Mouse (Mus musculus): Measurements from ENCODE around the gene Per1.

Per1 gene

DNA sequence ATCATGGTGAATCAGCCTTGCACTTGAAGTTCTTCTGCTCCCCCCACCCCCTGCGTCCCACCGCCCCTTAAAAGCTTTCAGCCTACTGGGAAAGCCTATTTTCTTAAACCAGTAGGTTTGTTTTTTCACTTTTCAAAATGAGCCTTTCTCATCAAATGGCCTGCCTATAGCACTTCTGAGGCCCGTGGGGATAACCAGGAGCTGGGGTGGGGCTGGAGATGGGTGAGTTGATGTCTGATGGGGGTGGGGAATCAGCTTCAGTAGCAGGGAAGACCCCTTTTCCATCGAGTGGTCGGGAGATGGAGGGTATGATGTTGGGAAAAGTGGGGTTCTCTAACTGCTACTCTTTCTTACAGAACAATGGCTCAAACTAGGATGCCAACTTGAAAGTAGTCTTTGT lies 21.8 kb downstream of the Per1 start:
- no peak for DNase-seq (ENCODE audit: low read depth)

DNA sequence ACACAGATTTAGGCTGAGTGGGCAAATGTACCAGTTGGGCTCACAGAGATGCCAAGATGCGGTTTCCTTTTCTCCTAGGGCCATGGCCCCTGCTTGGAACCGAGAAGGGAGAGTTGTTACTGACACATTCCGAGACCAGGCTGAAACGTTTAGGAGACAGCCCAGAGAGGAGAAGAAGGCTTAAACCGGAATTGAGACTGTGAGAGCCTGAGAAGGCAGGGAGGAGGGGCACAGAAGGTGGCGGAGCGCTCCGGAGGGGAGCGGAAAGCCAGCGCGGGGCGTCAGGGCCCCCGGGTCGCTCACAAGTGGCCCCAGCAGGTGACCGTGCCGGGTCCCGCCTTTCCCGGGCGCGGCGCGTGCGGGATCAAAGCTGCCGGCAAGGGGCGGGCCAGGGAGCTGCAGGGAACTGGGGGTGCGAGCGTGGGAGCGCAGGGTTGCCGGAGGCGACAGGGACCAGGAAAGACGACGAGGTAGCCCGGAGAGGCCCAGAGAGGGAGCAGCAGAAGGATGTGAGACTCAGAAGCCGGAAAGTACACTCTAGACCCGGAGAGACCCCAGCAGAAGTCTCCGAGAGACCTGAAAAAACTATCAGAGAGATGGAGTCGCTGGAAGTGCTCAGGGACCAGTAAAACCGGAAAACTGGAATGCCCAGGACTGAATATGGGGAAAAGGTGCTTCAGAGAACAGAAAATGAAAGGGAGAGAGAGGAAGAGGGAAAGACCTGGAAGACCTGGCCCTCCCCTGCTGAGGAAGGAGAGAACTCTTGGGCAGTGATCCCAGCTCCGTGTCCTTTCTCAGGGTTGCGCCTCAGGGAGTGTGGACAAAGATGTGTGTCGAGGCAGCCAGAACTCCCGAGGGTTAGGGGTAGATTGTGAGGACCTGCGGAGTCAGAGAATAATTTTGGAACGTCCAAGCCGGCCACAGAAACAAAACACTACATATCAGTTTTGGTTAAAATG lies 23.0 kb downstream of the Per1 start:
- no peak for DNase-seq (ENCODE audit: low read depth)

DNA sequence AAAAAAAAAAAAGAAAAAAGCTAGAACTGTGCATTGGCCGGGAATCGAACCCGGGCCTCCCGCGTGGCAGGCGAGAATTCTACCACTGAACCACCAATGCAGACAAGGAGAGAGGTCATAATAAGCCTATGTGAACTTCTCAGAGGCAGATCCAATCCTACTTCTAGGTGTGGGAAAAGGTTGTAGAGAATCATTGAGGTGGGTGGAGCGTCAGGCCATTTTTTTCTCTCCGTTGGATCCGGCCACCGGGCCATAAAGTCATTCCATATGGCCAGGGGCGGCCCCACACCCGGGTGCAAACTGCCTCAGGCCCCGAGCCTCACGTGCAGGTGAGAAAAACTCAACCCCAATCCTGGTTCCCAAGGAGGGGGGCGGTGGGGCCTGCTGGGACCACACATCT lies 23.7 kb downstream of the Per1 start:
- DNase-seq (ENCODE audit: low read depth), result peak; percentile 70

DNA sequence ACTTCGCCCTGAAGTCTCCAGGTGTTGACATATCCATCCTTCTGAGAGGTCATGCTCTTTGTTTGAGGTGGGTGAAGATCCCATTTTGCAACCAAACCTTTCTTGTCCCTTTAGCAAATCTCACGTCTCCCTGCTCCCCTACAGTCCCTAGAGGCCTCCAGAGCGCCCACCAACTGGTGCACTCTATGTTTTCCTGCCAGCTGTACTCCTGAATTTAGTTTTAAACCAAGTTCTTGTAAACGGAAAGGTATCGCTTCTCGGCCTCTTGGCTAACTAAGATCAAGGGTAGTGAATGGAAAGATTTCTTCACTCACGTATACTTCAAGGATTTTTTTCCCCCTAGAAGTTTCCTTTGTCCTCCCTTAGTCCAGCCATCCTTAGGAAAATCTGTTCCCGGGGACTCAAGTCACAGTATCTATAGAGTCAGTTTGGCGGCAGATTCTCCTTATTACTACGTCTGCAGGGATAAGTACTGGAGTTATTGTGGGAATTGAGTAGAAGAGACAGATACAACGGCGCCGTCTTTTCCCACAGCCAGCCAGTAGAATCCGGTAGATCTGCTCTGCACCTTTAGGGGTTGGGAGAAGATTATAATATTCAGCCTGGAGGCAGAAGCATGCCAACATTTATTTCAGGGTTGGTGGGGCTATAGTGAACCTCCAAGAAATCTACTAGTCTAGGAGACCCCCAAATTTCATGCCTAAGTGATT lies 24.6 kb downstream of the Per1 start:
- DNase-seq (ENCODE audit: low read depth), result no peak

DNA sequence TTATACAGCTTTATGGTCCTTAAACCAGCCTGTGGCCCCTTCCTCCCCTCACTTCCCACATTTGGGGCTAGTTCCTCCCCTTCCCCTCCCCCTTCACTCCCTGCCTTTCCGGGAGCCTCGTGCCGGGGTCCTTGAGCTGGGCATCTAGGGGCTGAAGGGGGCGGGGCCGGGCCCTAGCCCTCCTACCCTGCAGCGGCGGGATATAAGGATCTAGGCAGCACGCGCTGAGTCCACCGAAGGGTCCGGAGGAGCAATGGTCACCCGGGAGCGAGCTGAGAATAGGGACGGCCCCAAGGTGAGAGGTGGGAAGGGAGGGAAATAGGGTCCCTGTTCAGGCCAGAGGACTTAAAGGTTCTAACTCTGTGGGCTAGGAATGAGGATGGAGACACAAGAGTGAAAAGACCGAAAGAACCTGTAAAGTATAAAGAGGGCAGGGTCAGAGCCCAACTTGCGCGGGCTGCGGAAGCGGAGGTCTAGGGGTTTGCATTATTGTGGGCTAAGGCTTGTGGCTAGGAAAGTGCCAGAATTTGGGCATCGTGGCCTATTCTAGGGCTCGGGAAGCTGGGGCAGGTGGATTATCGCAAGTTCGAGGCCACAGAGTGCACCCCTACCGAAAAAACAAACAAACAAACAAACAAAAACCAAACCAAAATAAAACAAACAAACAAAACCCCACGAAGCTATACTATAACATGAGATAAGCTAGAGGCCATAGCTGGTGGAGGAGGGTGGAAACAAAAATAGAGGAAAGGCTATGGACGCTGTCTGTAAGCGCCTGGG lies 25.4 kb downstream of the Per1 start, which contains the start of gene Hes7:
TSS of gene Hes7 (plus strand) at position 184 of the 780 bp plus-strand sequence.
- no peak for DNase-seq (ENCODE audit: low read depth)

DNA sequence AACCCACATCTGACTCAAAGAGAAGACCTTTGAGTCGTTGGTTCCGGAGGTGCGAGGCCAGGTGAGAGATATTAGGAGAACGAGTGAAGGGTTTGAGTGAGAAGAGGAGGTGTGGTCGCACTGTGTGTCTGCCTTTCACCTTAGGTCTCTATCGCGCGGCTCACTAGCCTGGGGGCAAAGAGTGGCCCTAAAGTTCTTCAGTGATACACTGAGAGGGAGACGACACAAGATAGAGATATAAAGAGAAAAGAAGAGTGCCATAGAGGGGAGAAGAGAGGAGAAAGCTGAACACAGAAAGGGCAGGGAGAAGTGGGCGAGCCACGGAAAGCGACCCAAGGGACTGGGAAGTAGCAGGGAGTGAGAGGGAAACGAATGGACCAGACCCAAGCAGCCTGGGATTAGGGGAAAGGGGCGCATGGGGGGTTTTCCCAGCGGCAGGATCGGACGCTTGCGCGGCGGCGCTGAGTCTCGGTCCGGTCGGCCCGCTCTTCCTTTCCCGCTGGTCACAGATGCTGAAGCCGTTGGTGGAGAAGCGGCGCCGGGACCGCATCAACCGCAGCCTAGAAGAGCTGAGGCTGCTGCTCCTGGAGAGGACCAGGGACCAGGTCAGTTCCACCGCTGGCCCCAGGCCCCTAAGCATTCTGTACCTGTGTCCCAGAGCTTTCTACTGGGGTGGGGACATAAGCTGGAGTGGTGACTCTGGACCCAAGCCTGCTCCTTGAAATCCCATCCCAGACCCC lies 26.2 kb downstream of the Per1 start:
- DNase-seq (ENCODE audit: low read depth), result no peak

DNA sequence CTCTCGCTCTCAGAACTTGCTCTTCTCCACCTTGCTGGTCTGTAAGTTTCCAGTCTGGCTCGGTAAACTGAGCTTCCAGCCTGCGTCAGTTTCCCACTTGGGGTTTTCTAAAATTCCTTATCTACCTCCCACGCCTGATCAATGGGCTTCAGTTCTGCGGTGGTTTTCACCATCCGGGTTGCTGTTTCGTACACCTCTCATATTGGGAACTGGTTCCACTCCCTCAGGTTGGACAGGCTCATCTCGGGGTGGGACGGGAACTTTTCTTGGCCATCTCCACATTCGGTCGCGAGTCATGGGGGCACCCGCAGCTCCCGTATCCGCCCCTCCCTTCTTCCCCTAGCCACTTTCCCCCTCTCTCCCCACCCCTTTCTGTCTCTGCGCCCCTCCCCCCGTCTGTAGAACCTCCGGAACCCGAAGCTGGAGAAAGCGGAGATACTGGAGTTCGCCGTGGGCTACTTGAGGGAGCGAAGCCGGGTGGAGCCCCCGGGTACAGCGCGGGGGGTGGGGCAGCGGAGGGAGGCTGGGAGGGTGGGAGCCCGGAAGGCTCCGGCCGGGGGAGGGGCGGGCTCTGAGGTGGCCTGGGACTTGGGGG lies 26.8 kb downstream of the Per1 start:
- no peak for DNase-seq (ENCODE audit: low read depth)

DNA sequence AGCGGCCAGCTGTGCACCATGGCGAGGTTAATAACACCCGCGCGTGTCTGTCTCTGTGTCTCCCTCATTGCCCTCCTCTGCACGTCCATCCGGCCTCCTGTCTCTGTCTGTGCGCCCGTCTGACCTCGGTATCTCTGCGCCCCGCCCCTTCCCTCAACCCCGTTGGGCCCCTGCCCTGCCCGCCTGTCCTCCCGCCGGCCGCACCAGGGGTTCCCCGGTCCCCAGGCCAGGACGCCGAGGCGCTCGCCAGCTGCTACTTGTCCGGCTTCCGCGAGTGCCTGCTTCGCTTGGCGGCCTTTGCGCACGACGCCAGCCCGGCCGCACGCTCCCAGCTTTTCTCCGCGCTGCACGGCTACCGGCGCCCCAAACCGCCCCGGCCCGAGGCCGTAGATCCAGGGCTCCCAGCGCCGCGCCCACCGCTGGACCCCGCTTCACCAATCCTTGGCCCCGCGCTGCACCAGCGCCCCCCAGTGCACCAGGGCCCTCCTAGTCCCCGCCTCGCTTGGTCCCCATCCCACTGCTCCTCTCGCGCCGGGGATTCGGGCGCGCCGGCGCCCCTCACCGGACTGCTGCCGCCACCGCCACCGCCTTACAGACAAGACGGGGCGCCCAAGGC lies 27.4 kb downstream of the Per1 start, which contains the start of gene 9130213A22Rik:
TSS of gene 9130213A22Rik (minus strand) at position 254 of the 616 bp plus-strand sequence.
- DNase-seq (ENCODE audit: low read depth), result peak; percentile 50

DNA sequence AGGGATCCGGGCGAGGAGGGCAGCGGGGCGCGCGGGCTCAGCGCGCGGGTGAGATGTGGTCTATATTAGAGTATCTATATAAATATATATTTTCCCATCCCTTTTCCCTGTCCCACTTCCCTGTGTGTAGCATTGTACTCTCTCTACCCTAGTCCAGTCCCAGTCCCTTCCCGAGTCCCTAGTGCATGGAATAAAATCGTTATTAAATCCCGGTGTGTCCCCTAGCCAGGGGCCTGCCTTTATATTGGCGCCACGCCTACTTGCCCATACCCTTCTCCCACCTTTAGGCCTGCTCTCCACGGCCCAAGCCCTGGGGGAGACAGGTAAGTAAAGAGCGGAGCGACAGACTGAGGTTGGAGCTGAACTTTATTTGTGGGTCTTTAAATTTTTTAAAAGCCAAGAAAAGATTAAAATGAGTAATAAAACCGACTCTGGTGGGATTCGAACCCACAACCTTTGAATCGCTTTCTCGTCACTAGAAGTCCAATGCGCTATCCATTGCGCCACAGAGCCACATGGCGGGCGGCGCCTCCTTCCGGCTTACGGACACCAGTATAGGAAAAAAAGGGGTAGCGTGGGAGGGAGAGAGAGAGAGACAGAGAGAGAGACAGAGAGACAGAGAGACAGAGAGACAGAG lies 28.2 kb downstream of the Per1 start:
- peak; percentile 66 for DNase-seq (ENCODE audit: low read depth)

DNA sequence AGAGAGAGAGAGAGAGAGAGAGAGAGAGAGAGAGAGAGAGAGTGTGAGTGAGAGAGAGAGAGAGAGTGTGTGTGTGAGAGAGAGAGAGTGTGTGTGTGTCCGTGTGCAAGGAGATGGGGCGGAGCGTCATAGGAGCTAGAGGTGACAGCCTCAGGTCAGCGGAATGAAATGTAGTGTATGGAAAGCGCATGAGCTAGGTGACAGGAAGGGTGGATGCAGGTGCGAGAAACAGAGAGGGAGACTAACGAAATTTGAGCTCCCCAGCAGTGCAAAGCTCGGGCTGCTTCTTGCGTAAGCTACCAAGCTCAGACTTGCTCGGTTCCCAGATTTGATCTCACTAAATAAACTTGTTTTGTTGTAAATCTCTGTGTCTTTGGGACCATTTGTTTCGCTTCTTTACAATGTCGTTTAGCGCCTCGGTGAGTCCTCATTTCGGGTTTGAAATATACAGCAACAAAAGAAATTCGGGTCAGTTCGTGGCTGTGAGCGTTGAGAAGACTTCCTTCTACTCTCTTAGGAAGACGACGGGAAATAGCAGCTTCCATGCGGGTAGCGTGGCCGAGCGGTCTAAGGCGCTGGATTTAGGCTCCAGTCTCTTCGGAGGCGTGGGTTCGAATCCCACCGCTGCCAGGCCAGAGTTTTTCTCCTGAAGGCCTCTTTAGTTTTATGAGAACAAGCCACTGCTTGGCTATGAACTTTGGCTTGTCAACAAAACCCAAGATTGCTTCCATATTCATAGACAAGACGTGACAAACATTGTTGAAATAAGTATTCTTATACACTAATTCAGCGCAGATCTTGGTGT lies 28.9 kb downstream of the Per1 start:
- peak; percentile 82 for DNase-seq (ENCODE audit: low read depth)

DNA sequence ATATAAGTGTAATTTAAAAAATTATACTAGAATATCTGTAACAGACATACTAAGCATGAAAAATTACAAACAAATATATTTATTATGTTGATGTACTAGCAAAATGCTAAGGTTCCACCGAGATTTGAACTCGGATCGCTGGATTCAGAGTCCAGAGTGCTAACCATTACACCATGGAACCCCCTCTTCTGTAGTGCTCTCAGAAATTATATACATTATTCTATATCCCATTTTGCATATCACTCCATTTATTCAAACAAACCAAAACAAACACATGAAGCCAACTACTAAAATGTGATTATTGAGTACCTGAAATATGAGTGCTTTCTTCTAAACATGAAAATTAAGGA lies 29.5 kb downstream of the Per1 start:
- no peak for DNase-seq (ENCODE audit: low read depth)

DNA sequence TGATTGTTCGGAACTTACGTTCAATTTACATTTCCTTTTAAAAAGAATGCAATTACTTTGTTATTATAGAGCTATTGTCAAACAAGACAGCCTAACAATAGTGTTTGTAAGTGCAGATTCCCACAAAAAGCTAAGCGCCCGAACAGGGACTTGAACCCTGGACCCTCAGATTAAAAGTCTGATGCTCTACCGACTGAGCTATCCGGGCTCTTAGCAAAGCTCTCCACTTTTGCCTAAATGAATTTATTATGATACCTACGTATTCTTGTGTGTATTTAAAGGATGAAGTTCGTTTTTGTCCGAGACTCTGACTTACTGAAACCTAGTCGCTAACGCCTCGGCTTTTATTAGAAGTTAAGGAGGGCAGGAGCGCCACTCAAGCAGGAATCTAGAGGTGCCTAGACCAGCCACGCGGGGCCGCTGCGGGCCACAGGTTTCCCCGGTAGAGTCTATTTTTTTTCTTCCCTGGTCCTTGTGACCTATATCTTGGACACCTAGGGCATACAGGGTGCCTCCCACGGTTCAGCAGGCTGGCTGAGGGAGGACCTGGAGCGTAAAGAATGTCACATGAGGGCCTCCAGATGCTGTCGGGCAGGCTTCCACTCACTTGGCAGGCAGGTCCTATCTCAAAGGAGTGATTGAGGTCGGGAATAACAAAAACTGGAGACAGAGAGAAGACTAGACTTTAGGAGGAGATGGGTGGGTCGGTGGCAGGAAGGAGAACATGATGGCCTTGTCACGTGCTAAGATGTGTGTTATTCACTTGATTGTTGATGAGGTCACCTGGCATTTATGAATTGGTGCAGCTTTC lies 30.2 kb downstream of the Per1 start:
- peak; percentile 87 for DNase-seq (ENCODE audit: low read depth)

DNA sequence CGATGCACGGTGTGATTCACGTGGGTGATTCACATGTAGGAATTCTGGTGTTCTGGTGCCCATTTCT lies 30.7 kb downstream of the Per1 start, which contains the start of gene Aloxe3:
TSS of gene Aloxe3 (plus strand) at position 45 of the 67 bp plus-strand sequence.
- no peak for DNase-seq (ENCODE audit: low read depth)

DNA sequence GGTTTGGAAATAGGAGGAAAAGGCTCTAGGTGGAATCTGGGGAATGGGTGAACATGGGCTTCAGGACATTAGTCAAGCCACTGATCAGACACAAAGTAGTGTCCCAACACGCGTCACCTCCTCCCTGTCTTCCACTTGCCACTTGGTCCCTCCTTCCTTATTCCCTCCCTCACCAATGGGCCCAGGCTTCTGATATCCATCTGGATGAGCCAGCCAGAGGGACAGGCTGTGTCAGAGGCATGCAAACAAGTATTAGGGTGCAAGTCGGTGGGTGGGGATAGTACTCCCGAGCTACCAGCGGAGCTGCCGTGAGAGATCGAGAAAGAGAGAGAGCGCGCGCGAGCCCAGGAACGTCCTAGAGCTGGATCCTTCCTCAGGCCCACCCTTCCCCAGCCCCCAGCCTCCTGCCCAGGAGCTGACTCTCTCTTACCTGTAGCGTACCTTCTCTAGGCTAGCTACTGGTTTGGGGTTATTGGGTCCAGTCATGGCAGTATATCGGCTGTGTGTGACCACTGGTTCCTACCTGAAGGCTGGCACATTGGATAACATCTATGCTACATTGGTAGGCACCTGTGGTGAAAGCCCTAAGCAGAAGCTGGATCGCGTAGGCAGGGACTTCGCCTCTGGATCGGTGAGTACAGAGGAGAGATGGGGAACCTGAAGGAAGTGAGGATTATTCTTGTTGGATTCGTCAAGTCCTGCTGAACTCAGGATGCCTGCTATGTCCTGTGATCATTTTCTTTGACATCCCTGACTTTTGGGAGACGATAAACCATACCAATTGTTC lies 31.1 kb downstream of the Per1 start:
- no peak for DNase-seq (ENCODE audit: low read depth)

DNA sequence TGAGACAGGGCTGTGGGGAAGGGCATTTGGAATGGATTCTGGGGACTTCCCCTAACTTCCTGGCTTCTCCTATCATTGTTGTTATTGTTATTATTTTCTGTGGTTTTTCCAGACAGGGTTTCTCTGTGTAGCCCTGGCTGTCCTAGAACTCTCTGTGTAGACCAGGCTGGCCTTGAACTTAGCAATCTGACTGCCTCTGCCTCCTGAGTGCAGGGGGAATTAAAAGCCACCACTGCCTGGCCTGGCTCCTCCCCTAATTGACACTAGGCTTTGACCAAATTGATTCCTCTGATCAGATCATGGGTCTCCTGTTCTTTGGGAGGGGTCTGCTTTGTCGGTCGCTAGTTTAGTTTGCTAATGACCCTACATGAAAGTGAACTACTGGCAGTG lies 31.7 kb downstream of the Per1 start:
- DNase-seq (ENCODE audit: low read depth), result no peak

DNA sequence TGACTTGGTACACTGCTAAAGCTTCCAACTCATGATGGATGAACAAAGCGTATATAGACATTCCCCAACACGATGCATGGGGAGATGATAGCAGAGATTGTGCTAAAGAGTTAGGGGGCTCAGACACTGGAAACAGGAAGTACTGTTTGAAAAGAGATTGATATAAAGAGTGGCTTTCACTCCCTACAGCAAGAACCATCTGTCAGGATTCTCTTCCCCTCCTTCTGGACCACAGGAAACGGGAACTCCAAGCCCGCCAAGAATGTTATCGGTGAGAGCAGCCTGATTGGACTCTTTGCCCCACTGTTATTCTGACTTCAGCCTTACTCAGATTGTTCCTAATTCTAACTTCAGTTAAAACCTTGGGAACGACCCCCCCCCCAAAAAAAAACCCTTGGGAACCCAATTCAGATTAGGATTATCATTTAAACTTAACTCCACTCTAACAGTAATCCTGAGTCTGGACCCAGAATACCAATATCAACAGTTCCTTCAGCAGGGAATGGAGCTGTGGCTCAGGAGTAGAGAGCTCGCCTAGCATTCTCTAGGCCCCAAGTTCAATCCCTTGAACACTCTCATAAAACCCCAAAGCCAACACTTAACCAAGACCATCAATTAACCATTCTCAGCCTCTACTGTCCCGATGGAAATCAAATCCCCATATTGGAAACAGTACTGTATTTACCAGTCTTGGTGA lies 33.6 kb downstream of the Per1 start:
- no peak for DNase-seq (ENCODE audit: low read depth)

DNA sequence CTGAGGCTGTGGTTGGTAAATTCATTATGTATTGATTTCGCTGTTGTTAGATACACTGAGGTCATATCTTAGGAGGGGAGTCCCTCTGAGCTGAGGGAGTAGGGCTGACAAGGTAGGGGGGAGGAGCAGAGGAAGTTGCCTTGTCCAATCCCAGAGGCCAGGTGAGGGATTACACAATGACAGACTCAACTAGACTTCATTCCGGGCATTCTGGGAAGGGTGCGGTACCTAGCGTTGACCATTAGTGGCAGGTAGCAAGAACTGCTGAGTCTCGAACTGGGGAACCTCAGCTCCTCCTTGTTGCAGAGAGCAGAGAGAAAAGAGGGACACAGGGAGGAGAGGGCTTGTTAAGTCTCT lies 38.5 kb downstream of the Per1 start:
- no peak for DNase-seq (ENCODE audit: low read depth)
